Mouse (Mus musculus): ENCODE data around the gene Tmem14a. TPM values are rescaled to one million over a fixed set of nuclear protein-coding genes. Genes with fewer than 3 reads are reported as not detected.

The Tmem14a gene
- polyA plus RNA-seq, 1 experiment, result 0.52 TPM

GRCm38 (mm10) chr1:21239911-21240898 is 21.8 kb downstream of the Tmem14a start, which contains the start of gene Gsta3:
TSS of gene Gsta3 (plus strand) at chr1:21240589.
- H3ac ChIP-seq (ENCODE audit: control insufficient read depth, insufficient read length), result no peak within 1 kb of the TSS
- no peaks in the 10 kb centered on the region for H3K27me3 ChIP-seq (ENCODE audit: control insufficient read depth, insufficient read depth, insufficient read length)
- no peaks in the 10 kb centered on the region for H3K79me2 ChIP-seq (ENCODE audit: control insufficient read depth, insufficient read depth)
- no peak within 1 kb of the TSS for H3K4me2 ChIP-seq (ENCODE audit: low read depth)
- no peak within 1 kb of the TSS for H3K4me3 ChIP-seq
- TF ChIP-seq E2F4 (IDR thresholded peaks at IDR 0.05; ENCODE audit: insufficient read depth), result no peak
- TF ChIP-seq MYOD1 (IDR thresholded peaks at IDR 0.05; ENCODE audit: control insufficient read depth in 1 of 3, insufficient read length in 2 of 3, low read depth in 2 of 3), result no peak
- no peak for TF ChIP-seq CEBPB (IDR thresholded peaks at IDR 0.05; ENCODE audit: insufficient read depth, poor library complexity, severe bottlenecking)
- no peak for TF ChIP-seq SRF (IDR thresholded peaks at IDR 0.05; ENCODE audit: control insufficient read depth, insufficient read length, low read depth)
- no peak for TF ChIP-seq REST (IDR thresholded peaks at IDR 0.05; ENCODE audit: insufficient read depth, insufficient read length)
- no peak for TF ChIP-seq MYOG (IDR thresholded peaks at IDR 0.05; ENCODE audit: control insufficient read depth in 1 of 3, insufficient read depth in 1 of 3, insufficient read length in 2 of 3, low read depth in 2 of 3)
- TF ChIP-seq POLR2A (IDR thresholded peaks at IDR 0.05; ENCODE audit: insufficient read length, low read depth), result no peak
- TF ChIP-seq USF1 (IDR thresholded peaks at IDR 0.05; ENCODE audit: low read depth), result no peak
- TF ChIP-seq POLR2AphosphoS2 (IDR thresholded peaks at IDR 0.05; ENCODE audit: insufficient read length, low read depth), result no peak
- TF ChIP-seq TCF3 (IDR thresholded peaks at IDR 0.05; ENCODE audit: insufficient read length, low read depth), result no peak
- TF ChIP-seq MAX (IDR thresholded peaks at IDR 0.05; ENCODE audit: low read depth), result no peak
- TF ChIP-seq TCF12 (IDR thresholded peaks at IDR 0.05; ENCODE audit: insufficient read depth, poor library complexity, severe bottlenecking), result no peak
- no peaks in the 10 kb centered on the region for H3K36me3 ChIP-seq (ENCODE audit: control insufficient read depth, insufficient read depth)

- Histone ChIP-seq H3ac (ENCODE audit: control insufficient read depth, insufficient read length) (no peak overlapping the region), H3K36me3 (ENCODE audit: control insufficient read depth, insufficient read depth) (no peaks in the 10 kb centered on the region), H3K27me3 (ENCODE audit: control insufficient read depth, insufficient read depth, insufficient read length) (no peaks in the 10 kb centered on the region), H3K4me2 (ENCODE audit: low read depth) (no peak overlapping the region), H3K4me3 (no peak overlapping the region), H3K79me2 (ENCODE audit: control insufficient read depth, insufficient read depth) (no peaks in the 10 kb centered on the region)
- no peak for TF ChIP-seq MYOD1 (IDR thresholded peaks at IDR 0.05; ENCODE audit: control insufficient read depth in 1 of 3, insufficient read length in 2 of 3, low read depth in 2 of 3)
Observed at GRCm38 (mm10) chr1:21241096-21241495, 22.7 kb downstream of the Tmem14a start.

GRCm38 (mm10) chr1:21244290-21244960 is 26.1 kb downstream of the Tmem14a start:
- Histone ChIP-seq H3ac (ENCODE audit: control insufficient read depth, insufficient read length) (no peak overlapping the region), H3K4me2 (ENCODE audit: low read depth) (no peak overlapping the region), H3K79me2 (ENCODE audit: control insufficient read depth, insufficient read depth) (no peaks in the 10 kb centered on the region), H3K27me3 (ENCODE audit: control insufficient read depth, insufficient read depth, insufficient read length) (no peaks in the 10 kb centered on the region), H3K4me3 (no peak overlapping the region), H3K36me3 (ENCODE audit: control insufficient read depth, insufficient read depth) (no peaks in the 10 kb centered on the region)
- TF ChIP-seq MYOG (IDR thresholded peaks at IDR 0.05; ENCODE audit: control insufficient read depth in 1 of 3, insufficient read depth in 1 of 3, insufficient read length in 2 of 3, low read depth in 2 of 3), result no peak
- no peak for TF ChIP-seq E2F4 (IDR thresholded peaks at IDR 0.05; ENCODE audit: insufficient read depth)
- TF ChIP-seq MAX (IDR thresholded peaks at IDR 0.05; ENCODE audit: low read depth), result no peak
- no peak for TF ChIP-seq POLR2AphosphoS2 (IDR thresholded peaks at IDR 0.05; ENCODE audit: insufficient read length, low read depth)
- TF ChIP-seq REST (IDR thresholded peaks at IDR 0.05; ENCODE audit: insufficient read depth, insufficient read length), result no peak
- no peak for TF ChIP-seq CEBPB (IDR thresholded peaks at IDR 0.05; ENCODE audit: insufficient read depth, poor library complexity, severe bottlenecking)
- no peak for TF ChIP-seq MYOD1 (IDR thresholded peaks at IDR 0.05; ENCODE audit: control insufficient read depth in 1 of 3, insufficient read length in 2 of 3, low read depth in 2 of 3)
- no peak for TF ChIP-seq TCF12 (IDR thresholded peaks at IDR 0.05; ENCODE audit: insufficient read depth, poor library complexity, severe bottlenecking)

GRCm38 (mm10) chr1:21246136-21246535 is 27.8 kb downstream of the Tmem14a start:
- Histone ChIP-seq H3K27me3 (ENCODE audit: control insufficient read depth, insufficient read depth, insufficient read length) (no peaks in the 10 kb centered on the region), H3K79me2 (ENCODE audit: control insufficient read depth, insufficient read depth) (no peaks in the 10 kb centered on the region), H3K4me3 (no peak overlapping the region), H3ac (ENCODE audit: control insufficient read depth, insufficient read length) (no peak overlapping the region), H3K4me2 (ENCODE audit: low read depth) (no peak overlapping the region), H3K36me3 (ENCODE audit: control insufficient read depth, insufficient read depth) (no peaks in the 10 kb centered on the region)
- TF ChIP-seq TCF12 (IDR thresholded peaks at IDR 0.05; ENCODE audit: insufficient read depth, poor library complexity, severe bottlenecking) (no peak), E2F4 (IDR thresholded peaks at IDR 0.05; ENCODE audit: insufficient read depth) (no peak), MYOD1 (IDR thresholded peaks at IDR 0.05; ENCODE audit: control insufficient read depth in 1 of 3, insufficient read length in 2 of 3, low read depth in 2 of 3) (no peak), POLR2AphosphoS2 (IDR thresholded peaks at IDR 0.05; ENCODE audit: insufficient read length, low read depth) (no peak), CEBPB (IDR thresholded peaks at IDR 0.05; ENCODE audit: insufficient read depth, poor library complexity, severe bottlenecking) (no peak), MAX (IDR thresholded peaks at IDR 0.05; ENCODE audit: low read depth) (no peak), REST (IDR thresholded peaks at IDR 0.05; ENCODE audit: insufficient read depth, insufficient read length) (no peak), USF1 (IDR thresholded peaks at IDR 0.05; ENCODE audit: low read depth) (no peak), MYOG (IDR thresholded peaks at IDR 0.05; ENCODE audit: control insufficient read depth in 1 of 3, insufficient read depth in 1 of 3, insufficient read length in 2 of 3, low read depth in 2 of 3) (no peak), SRF (IDR thresholded peaks at IDR 0.05; ENCODE audit: control insufficient read depth, insufficient read length, low read depth) (no peak), POLR2A (IDR thresholded peaks at IDR 0.05; ENCODE audit: insufficient read length, low read depth) (no peak), TCF3 (IDR thresholded peaks at IDR 0.05; ENCODE audit: insufficient read length, low read depth) (no peak)
